Mouse (Mus musculus) frontal cortex, postnatal 36 days (tissue): ENCODE results near the gene Sfn.
A peak's percentile ranks its signal among the peaks of the same experiment; 100 is the strongest.

Source experiments
- DNase-seq, 2 experiments: peaks; one replicate each; pipeline ENCODE4 v3.0.0; 2022; ENCODE audit warnings: low spot score in 2 of 2

Gene Sfn

DNA sequence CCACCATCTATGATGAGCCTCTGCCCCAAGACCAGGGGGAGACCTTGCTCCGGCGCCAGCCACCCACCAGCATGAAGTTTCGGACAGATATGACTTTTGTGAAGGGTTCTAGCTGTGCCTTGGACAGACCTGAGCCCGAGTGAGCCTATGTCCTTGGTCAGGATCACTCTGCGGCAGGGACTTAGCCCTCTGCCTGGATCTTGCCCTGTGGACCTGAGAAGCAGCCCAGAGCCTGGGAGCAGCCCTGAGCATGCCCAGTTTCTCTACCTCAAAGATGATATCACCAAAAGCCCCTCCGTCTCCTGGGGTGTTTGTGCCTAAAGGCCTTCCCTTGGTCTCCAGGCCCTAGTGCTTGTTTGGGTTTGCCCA, 18.3 kb downstream of the Sfn start:
- DNase-seq = no peak

DNA sequence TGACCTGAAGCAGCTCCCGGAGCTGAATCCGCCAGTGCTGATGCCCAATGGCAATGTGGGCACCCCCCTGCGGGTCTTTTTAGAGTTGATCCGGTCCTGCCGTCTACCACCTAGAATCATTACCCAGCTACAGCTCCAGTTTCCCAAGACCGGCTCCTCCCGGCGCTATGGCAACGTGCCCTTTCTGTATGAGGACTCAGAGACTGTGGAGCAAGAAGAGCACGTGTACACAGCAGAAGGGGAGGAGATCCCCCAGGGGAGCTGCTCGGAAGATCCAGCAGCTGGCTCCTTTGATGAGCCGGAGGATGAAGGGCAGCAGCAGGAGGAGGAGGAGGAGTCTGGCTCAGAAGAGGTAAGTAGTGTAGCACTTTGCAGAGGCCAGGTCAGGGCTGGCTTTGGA, 24.0 kb downstream of the Sfn start:
- no peak for DNase-seq

DNA sequence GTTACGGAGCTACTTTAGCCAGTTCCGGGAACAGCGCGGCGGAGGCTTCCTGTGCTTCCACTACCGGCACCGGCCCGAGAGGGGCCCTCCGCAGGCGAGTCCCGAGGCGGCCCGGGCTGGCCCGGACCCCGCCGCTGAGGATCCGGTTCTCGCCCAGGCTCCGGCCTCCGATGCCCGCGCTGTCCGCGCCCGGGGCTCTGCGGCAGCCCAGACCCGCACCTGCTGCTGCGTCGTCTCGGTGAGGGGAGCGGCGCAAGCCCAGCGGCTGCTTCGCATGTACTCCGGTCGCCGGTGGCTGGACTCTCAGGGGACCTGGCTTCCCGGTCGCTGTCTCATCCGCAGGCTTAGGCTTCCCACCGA, 27.1 kb downstream of the Sfn start:
- DNase-seq = no peak

DNA sequence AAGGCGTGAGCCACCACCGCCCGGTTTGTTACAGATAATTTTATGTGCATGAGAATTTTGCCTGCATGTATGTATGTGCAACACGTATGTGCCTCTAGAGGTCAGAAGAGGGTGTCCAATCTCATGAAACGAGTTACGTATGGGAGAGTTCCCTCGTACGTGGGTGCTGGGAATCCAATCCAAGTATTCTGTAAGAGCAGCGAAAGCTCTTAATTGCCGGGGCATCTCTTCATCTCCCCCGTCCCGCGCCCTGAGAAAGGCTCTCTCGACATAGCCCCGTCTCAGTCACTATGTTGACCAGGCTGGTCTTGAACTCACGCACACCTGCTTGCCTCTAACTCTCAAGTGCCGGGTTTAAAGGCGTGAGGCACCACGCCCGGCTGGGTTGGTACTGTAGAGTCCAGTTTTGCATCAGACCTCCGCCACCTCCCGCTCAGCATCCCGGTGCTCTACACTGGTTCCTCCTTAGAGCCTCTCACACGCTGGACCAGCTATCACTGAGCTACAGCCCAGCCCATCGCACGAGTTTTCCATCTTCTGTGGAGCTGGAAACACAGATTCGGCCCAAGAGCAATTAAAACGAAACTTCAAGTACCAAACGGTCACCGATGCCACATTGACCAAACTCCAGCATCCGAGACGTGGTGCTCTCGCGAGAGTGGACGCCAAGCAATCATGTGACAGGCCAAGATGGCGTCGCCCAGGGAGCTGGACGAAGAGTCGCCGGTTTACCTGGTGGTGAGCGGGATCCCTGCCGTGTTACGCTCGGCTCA, 27.7 kb downstream of the Sfn start, which contains the start of gene Gpatch3:
Gene Gpatch3, plus strand, starts transcription at position 676 of the 773 bp plus-strand sequence.
- peak; percentile 89 to 93 for DNase-seq

DNA sequence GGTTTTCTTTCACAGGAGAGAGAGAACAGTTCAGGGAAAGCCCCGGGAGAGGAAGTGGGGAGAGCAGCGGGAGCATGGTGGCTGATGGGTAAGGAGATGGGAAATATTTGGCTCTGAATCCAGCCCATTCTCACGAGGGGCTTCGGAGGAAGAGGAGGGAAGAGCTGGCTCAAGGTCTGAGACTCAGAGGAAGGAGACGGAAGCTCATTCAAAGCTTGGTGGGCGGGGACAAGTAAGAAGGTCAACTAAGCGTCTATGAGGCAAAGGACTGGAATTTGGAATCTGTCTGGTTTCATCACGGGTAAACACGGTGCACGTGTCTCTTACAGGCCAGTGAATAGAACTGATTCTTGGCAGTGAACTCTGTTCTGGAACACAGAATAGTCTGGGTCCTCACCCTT, 31.9 kb downstream of the Sfn start:
- no peak for DNase-seq

DNA sequence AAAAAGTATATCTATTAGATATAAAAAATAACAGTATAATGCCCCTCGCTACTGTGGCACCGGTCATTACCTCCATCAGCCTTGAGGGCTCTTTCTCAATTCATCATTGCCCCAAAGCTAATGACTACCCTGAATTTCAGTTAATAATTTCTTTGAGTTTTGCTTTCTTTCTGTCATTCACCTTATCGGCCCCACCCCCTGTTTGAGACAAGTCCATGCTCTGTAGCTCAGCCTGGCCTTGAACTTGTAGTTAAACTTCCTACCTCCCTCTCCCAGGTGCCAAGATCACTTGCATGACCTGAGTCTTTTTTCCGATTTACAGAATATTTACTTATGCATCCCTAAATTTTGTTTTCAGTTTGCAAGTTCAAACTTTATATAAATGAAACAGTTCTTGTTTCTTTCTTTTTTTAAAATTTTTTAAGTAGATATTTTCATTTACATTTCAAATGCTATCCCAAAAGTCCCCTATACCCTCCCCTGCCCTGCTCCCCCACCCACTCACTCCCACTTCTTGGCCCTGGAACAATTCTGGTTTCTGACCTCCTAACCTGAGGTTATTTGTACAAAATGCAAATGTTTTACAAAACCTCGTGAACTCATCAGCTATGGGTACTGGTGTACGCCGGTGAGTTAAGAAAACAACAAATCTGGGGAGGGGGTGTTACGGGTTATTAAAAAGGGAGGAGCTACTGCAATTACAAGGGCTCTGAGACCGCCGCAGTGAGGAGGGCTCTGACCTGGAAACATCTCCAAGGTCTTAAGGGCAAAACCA, 32.5 kb downstream of the Sfn start:
- DNase-seq = no peak

DNA sequence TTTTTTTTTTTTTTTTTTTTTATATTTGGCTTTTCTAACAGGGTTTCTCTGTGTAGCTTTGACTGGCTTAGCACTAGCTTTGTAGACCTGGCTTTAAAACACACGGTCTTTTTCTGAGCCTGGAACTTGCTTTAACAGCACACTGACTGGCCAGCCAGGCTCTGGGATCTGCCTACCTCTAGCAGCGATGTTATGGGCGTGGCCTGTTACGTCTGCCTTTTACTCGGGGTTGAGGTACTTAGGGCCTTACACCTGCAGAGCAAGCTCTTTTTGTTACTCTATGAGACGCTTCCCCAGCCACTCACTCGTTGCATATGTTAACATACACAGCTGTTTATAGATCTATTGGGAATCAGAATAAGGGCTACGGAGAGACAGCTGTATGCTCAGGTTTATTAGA, 34.7 kb downstream of the Sfn start:
- DNase-seq = no peak

DNA sequence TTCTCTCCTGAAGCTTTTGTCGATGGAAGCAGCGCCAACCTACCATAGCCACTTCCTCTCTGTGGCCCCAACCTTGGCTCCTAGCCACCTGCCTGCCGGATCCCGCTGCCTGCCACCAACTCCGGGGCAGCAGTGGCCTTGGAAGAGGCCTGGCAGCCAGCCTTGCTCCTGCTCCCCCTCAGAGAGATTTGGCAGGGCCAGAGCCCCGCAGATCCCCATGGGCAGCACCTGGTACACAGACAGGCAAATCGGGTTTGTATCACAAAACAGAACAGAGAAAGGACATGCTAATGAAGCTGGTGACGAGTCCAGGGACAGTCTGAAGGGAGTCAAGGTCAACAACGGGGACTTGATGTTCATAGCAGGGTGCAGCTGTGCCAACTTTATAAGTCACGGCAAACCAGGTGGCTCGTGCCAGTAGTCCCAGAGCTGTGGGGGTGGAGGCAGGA, 38.8 kb downstream of the Sfn start:
- DNase-seq = no peak

DNA sequence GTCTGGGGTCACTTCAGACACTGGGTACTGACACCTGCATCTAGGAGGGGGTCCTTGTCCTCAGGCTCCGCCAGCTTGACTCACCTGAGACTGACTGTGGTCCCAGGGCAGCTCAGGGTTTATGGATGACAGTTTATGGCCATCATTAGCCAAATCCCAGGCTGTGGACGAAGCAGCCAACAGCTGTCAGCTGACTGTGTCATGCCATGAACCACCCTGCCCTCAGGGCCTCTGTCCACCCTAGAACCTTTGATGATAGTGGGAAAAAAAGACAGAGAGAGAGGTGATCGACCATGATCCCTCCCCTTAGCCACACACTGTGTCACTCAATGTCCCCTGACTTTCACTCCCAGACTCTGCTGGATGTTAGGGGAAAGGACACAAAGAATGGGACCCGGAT, 40.3 kb downstream of the Sfn start:
- DNase-seq = no peak

DNA sequence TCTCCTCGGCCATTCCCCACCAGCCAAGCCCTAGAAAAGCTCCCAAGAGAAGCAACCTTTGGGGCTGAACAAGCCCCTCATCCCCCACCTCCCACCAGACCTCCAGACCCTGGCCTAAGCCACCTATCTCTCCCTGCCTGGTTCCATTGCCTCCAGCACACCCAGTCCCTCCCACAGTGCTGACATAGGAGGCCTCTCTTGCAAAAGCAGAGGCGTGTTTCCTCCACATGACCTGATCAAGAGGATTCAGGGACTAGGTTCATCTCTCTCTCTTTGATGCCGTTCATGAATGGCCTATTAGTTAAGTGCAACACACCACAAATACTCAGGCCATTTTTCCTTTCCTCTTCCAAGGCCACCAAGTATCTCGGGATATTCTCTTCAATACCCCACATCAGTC, 42.1 kb downstream of the Sfn start:
- DNase-seq = no peak

DNA sequence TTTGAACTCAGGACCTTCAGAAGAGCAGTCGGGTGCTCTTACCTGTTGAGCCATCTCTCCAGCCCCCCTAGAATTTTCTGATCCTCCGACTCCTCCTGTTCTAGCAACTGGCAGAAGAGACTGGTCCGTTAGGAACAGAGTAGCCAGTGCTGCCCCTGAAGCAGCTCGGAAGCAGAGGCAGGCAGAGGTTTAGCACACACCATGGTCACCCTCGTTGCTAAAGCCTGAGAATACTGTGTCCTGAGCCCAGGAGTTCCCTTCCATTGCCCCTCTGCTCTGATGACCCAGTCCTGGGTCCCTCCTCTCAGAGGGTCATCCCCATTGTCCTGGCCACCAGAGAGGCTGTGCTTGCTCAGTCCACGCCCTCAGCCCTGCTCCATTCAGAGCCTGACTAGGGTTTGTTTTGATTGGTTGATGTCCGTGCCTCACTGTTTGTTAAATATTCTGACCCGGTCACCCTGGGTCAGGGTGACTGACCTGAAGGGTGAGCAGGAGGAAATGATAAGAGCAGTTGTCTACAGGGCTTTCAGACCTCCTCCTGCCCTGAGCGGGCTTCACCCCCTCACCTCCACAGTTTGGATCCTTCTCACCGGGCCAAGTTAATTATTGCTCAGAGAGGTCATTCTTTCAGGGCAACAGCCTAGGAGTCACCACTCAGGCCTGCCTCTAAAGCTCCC, 44.8 kb downstream of the Sfn start:
- no peak for DNase-seq

DNA sequence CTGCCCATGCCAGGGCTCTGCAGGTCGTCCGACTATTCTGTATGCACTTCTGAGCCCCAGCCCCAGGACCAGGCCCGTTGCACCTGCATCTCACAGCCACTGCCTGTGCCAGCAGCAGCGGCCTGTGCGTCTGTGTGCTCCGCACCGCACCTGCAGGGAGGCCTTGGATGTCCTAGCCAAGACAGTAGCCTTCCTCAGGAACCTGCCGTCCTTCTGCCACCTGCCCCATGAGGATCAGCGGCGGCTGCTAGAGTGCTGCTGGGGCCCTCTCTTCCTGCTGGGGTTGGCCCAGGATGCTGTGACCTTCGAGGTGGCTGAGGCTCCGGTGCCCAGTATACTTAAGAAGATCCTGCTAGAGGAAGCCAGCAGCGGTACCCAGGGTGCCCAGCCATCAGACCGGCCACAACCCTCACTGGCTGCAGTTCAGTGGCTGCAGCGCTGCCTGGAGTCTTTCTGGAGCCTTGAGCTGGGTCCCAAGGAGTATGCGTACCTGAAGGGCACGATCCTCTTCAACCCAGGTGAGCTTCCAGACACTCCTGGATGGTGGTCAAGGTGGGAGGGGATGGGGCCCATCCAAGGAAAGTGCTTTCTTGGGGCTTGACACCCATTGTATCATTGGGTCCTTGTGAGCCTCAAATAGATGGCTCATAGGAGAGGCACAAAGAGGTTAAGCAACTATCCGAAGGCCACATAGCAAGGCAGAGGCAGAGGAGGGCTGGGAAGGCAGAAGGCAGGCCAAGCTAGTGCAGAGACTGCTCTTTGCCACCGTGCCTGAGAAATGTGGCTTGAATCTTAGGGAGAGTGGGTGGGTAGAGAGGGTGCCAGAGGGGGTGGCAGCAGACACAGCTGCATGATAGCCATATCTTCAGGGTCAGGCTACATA, 48.3 kb downstream of the Sfn start:
- DNase-seq = no peak

DNA sequence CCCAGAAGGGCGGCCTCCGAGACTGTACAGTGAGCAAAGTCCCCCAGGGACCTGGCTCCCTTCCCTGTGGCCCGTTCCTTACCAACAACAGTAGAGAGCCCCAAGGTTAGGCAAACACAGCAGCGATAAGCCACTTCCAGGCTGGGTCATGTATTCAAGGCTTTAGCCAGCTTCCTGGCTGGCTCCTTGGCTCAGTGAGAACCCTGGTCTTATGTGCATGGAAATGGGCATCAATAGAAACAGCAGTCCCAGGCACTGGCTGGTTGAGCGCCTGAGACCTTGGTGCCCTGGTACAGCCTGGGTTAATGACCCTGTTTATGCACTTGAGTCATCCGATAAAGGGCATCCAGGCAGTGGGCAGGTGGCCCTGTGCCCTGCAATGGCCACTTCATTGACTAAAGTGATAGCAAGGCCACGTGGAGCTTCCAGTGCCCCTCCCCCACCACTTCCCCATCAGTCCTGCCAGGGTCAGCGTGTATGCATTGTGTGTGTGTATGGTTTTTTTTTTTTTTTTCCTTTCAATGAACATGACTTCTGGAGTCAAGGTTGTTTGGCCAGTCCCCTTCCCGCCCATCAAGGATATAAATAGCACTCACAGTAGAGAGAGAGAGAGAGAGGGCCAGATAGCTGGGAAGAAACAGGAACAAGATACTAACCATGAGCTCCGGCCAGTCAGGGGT, 49.1 kb downstream of the Sfn start, which contains the start of gene Nr0b2:
Gene Nr0b2, plus strand, starts transcription at position 609 of the 680 bp plus-strand sequence.
- DNase-seq = no peak

DNA sequence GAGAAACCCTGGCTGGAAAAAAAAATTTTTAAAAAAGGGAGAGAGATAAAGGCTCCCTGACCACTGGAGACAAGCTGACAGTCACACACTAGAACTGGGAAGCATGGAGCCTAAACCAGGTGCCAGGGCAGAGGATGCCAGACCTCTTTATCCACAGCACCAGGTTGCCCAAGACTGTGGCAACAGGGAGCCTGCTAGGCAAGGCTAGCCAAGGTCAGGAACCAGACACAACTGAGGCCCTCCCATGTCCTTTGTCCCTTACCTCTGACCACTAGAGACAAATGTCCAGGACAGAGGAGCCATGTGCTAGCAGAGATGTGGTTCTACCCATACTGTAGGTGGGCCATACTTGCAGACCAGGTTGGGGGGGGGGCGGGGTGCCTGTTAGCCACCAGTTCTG, 49.9 kb downstream of the Sfn start:
- no peak for DNase-seq
